Mouse (Mus musculus) heart, adult 8-10 months (tissue): ENCODE data around the gene Tanc1. TPM values are rescaled to one million over a fixed set of nuclear protein-coding genes. Genes with fewer than 3 reads are reported as not detected.

Source experiments
- DNase-seq: peaks from one replicate; pipeline ENCODE4 v3.0.0; 2022; ENCODE audit warnings: low spot score
- total RNA-seq, 4 experiments: library from RNA; stranded (reverse); gene quantifications; 2 replicates each; pipeline ENCODE4 v1.2.4; 2022

The Tanc1 gene
- total RNA-seq, 4 experiments from 2014 or later = 21.4 to 25.3 (median 24.6) TPM

- DNase-seq = no peak
Observed at GRCm38 (mm10) chr2:59612733-59613473, 1.1 kb downstream of the Tanc1 start.

GRCm38 (mm10) chr2:59613474-59614019, 1.7 kb downstream of the Tanc1 start:
- no peak for DNase-seq

GRCm38 (mm10) chr2:59616890-59617289, 5.0 kb downstream of the Tanc1 start:
- DNase-seq = no peak

GRCm38 (mm10) chr2:59618996-59619395, 7.2 kb downstream of the Tanc1 start:
- no peak for DNase-seq

- DNase-seq = no peak
Observed at GRCm38 (mm10) chr2:59620601-59621000, 8.8 kb downstream of the Tanc1 start.

- no peak for DNase-seq
Observed at GRCm38 (mm10) chr2:59622514-59623139, 10.8 kb downstream of the Tanc1 start.

GRCm38 (mm10) chr2:59623858-59624257, 12.0 kb downstream of the Tanc1 start:
- no peak for DNase-seq

- no peak for DNase-seq
Observed at GRCm38 (mm10) chr2:59625416-59625815, 13.6 kb downstream of the Tanc1 start.

GRCm38 (mm10) chr2:59625927-59626326, 14.1 kb downstream of the Tanc1 start:
- DNase-seq = no peak

GRCm38 (mm10) chr2:59626422-59626821, 14.6 kb downstream of the Tanc1 start:
- DNase-seq = no peak

GRCm38 (mm10) chr2:59627502-59627901, 15.7 kb downstream of the Tanc1 start:
- no peak for DNase-seq

- no peak for DNase-seq
Observed at GRCm38 (mm10) chr2:59628057-59628901, 16.4 kb downstream of the Tanc1 start.

GRCm38 (mm10) chr2:59629829-59630228, 18.0 kb downstream of the Tanc1 start:
- DNase-seq = no peak

- no peak for DNase-seq
Observed at GRCm38 (mm10) chr2:59631406-59631805, 19.6 kb downstream of the Tanc1 start.

GRCm38 (mm10) chr2:59633761-59634430, 22.1 kb downstream of the Tanc1 start:
- DNase-seq = no peak

GRCm38 (mm10) chr2:59637040-59637785, 25.4 kb downstream of the Tanc1 start:
- no peak for DNase-seq

- no peak for DNase-seq
Observed at GRCm38 (mm10) chr2:59642722-59643121, 30.9 kb downstream of the Tanc1 start.

GRCm38 (mm10) chr2:59644816-59645215, 33.0 kb downstream of the Tanc1 start:
- DNase-seq = no peak

GRCm38 (mm10) chr2:59645515-59645914, 33.7 kb downstream of the Tanc1 start:
- no peak for DNase-seq

GRCm38 (mm10) chr2:59646740-59647390, 35.0 kb downstream of the Tanc1 start:
- no peak for DNase-seq
